Mouse (Mus musculus) heart, postnatal 0 days (tissue): ENCODE measurements around the gene Wdr61. TPM values are rescaled to one million over a fixed set of nuclear protein-coding genes. Genes with fewer than 3 reads are reported as not detected.

Experiments
- ATAC-seq: fragments of 200-750 bp; cut with Nextera tagmentation; 2 replicates; pipeline ENCODE4 v1.8.0; 2017; ENCODE audit warnings: low read depth, moderate number of reproducible peaks, moderate library complexity; ENCODE audit not compliant: insufficient read depth
- DNase-seq: peaks from one replicate; pipeline ENCODE4 v3.0.0-alpha.2; 2016; ENCODE audit warnings: low spot score
- H3K27ac ChIP-seq: fragments of 300-500 bp; sonication (generic); 2 replicates; pipeline ENCODE4 v1.5.1; 2014; ENCODE audit warnings: low read depth, mild to moderate bottlenecking
- H3K27me3 ChIP-seq: fragments of 300-500 bp; sonication (generic); 2 replicates; pipeline ENCODE4 v1.6.1; 2014; ENCODE audit warnings: low read length, mixed read lengths; ENCODE audit not compliant: control insufficient read depth, insufficient read depth
- H3K36me3 ChIP-seq: fragments of 300-500 bp; sonication (generic); replicated peaks from 2 replicates; pipeline ENCODE4 v1.6.1; 2014; ENCODE audit warnings: low read length, mixed read lengths; ENCODE audit not compliant: control insufficient read depth, insufficient read depth
- H3K4me1 ChIP-seq: fragments of 300-500 bp; sonication (generic); 2 replicates; pipeline ENCODE4 v1.6.1; 2014; ENCODE audit warnings: antibody characterized with exemption; ENCODE audit not compliant: control insufficient read depth, insufficient read depth
- H3K4me2 ChIP-seq: fragments of 300-500 bp; sonication (generic); 2 replicates; pipeline ENCODE4 v1.6.1; 2014; ENCODE audit warnings: low read depth, mild to moderate bottlenecking, low read length, moderate library complexity
- H3K4me3 ChIP-seq: fragments of 300-500 bp; sonication (generic); 2 replicates; pipeline ENCODE4 v1.5.1; 2014; ENCODE audit warnings: low read depth, low read length
- H3K9ac ChIP-seq: fragments of 300-500 bp; sonication (generic); replicated peaks from 2 replicates; pipeline ENCODE4 v1.6.1; 2014; ENCODE audit warnings: low read depth, low read length, mixed read lengths
- H3K9me3 ChIP-seq: fragments of 300-500 bp; sonication (generic); replicated peaks from 2 replicates; pipeline ENCODE4 v1.6.1; 2016; ENCODE audit warnings: low read length; ENCODE audit not compliant: control insufficient read depth
- CTCF ChIP-seq: IDR thresholded peaks from 2 replicates; pipeline ENCODE4 v1.5.1; 2016; ENCODE audit warnings: antibody characterized with exemption, control low read depth, low read depth
- EP300 ChIP-seq: IDR thresholded peaks from 2 replicates; pipeline ENCODE4 v1.6.1; 2016; ENCODE audit warnings: antibody characterized with exemption, low read depth
- WGBS: fragments of 180-500 bp; shearing (Covaris S2); extraction: QIAGEN DNeasy Blood & Tissue Kit; methylation state at CpG from one replicate; pipeline ENCODE4 v1.1.7; 2014; 5-methylcytosine and 5-hydroxymethylcytosine counted together
- polyA plus RNA-seq: library from polyadenylated mRNA; unstranded; fragments of >200 nt; fragmentation: Nextera tagmentation; extraction: Ambion mirVana; gene quantifications from 2 replicates; pipeline ENCODE4 v1.2.1, GENCODE M21; 2015
- total RNA-seq: library from RNA; depleted of rRNA; stranded (reverse); fragments of >200 nt; gene quantifications from 2 replicates; pipeline ENCODE4 v1.2.3, GENCODE M21; 2014; ENCODE audit warnings: low replicate concordance

Gene Wdr61
- total and polyA plus RNA-seq, 2 experiments from 2014 or later: 65.5 to 92.2 TPM

DNA sequence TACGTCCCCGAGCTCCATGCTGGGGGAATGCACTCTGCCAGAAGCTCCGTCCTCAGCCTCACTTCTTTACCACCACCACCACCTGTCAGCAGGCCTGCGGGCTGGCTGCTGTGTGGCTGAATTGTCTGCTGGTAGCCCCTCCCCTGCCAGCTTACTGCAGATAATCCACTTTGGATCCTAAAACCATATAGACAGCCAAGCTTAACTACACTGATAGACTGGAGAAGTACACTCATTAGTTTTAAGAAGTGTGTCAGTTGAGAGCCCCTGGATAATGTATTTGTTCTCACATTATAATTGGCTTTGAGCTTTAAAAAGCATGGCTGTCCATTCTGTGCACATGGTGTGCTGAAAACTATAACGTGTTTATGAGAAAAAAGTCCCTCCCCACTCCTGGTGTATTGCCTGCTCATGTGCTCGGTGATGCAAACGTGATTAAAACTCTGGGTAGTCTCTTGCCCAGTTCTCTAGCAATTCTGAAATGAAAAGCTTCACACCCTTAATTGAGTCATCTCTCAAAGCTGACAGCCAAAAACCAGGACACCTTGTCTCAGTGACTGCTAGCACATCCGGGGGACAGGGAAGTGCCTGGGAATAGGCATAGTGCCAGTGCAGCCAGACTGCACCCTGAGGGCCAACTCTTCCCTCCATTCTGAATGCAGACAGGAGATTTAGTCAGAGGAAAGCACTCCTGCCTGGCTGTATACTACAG is 26.9 kb downstream of the Wdr61 start:
- H3K4me1 ChIP-seq: peaks cover 20% of the 10 kb centered on the region
- WGBS: 43% methylated on average over 8 of the region's 8 CpGs
- no peak overlapping the region for H3K4me2 ChIP-seq
- H3K4me3 ChIP-seq: no peak overlapping the region
- ATAC-seq (0 out of 2 replicates have a peak, but pooled peaks have one; percentile 10), DNase-seq (peak; percentile 30)
- peaks cover 55% of the 10 kb centered on the region for H3K36me3 ChIP-seq
- no peaks in the 10 kb centered on the region for H3K27me3 ChIP-seq
- H3K27ac ChIP-seq: 0 out of 2 replicates have a peak overlapping the region, but pooled peaks have one; percentile 28
- no peak for TF ChIP-seq EP300
- TF ChIP-seq CTCF: no peak
- no peak overlapping the region for H3K9ac ChIP-seq
- H3K9me3 ChIP-seq: no peaks in the 10 kb centered on the region

DNA sequence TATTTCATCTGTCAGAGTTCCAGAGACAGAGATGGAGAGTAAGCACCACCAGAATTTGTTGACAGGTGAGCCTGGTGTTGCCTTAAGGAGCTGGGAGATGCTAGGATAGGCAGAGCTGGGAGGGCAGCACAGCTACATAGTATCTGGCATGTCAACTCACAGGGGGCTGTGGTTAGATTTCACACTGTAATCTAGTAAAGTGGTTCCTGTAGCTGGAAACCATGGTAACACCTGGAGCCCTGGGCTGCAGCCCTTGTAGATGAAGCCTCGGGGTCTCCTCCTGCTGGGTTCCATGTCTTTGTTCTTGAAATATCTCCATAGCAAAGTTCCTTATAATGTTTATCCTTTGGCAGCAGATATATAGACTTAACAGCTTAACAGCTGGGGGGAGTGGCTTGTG is 28.8 kb downstream of the Wdr61 start:
- Histone ChIP-seq H3K4me1 (peaks cover 33% of the 10 kb centered on the region), H3K4me2 (no peak overlapping the region), H3K27ac (no peak overlapping the region), H3K9ac (no peak overlapping the region), H3K36me3 (peaks cover 37% of the 10 kb centered on the region), H3K4me3 (no peak overlapping the region), H3K27me3 (no peaks in the 10 kb centered on the region), H3K9me3 (no peaks in the 10 kb centered on the region)
- WGBS: 52% methylated on average over 1 of the region's 1 CpGs
- no peak for DNase-seq
- TF ChIP-seq CTCF: no peak
- no peak for TF ChIP-seq EP300
- ATAC-seq: no peak

DNA sequence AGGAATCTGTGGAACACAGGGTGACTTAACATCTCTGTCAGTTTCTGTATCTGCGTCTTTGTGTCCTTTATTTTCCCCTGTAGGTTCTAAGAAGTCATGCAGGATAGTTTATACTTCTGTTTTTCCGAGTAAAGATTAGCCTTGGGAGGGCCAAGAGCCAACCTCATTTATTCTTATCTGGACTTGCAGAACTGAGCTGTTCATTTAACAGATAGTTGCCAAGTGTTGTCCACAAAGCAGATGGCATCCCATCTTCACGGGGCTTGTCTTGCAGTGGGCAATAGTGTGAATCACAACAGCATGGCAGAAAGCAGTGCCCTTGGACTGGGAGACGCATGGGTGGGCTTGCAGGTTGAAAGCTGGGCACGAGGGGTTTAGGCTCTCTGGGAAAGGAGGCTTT is 30.0 kb downstream of the Wdr61 start:
- no peak overlapping the region for H3K4me2 ChIP-seq
- no peak for DNase-seq
- no peak overlapping the region for H3K9ac ChIP-seq
- H3K36me3 ChIP-seq: peaks cover 26% of the 10 kb centered on the region
- WGBS: 60% methylated on average over 5 of the region's 5 CpGs
- no peak overlapping the region for H3K4me3 ChIP-seq
- peaks cover 33% of the 10 kb centered on the region for H3K4me1 ChIP-seq
- H3K9me3 ChIP-seq: no peaks in the 10 kb centered on the region
- no peak for ATAC-seq
- no peak overlapping the region for H3K27ac ChIP-seq
- H3K27me3 ChIP-seq: no peaks in the 10 kb centered on the region
- no peak for TF ChIP-seq EP300
- TF ChIP-seq CTCF: no peak

DNA sequence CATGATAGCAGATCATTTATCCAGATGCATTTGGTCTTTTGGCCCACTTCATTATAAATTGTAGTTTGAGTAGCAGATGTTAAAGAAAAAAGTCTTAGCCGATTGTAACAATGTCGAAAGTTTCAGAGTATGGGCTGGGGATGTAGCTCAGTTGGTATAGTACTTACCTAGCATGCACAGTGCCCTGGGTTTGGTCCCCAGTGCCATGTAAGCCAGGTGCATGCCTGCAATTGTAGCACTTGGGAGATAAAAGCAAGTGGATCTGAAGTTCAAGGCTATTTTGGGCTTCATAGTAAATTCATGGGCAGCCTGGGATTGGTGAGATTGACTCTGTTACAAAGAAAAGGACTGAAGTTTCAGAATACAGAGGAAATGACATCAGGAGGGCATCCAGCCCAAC is 31.7 kb downstream of the Wdr61 start:
- DNase-seq: peak; percentile 49
- Histone ChIP-seq H3K27me3 (no peaks in the 10 kb centered on the region), H3K4me1 (peaks cover 37% of the 10 kb centered on the region), H3K4me3 (0 out of 2 replicates have a peak overlapping the region, but pooled peaks have one; percentile 93), H3K9me3 (no peaks in the 10 kb centered on the region), H3K27ac (peak overlapping the region; percentile 89), H3K9ac (0 out of 2 replicates have a peak overlapping the region, but pooled peaks have one; percentile 22), H3K36me3 (0 out of 2 replicates have a peak, but pooled peaks cover 8% of the 10 kb centered on the region), H3K4me2 (peak overlapping the region; percentile 80)
- TF ChIP-seq EP300: no peak
- ATAC-seq: no peak
- 80% methylated on average over 2 of the region's 2 CpGs for WGBS

DNA sequence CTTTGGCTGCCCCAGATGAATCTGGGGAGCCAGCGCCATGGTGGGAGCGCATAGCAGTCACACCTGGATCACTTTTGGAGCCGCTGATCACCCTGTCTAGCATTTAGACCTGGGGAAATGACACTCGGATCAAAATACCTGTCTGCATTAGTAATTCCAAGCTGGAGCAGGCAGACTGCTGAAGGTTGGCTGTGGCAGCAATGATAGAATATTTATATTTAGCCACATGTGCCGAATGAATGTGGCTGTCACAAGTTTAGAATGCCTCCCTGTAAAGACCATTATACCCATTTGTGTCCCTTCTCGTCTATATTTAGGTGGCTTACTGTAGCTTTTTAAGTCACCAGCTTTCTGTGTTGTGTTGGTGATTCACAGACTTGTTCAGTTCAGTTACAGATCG is 33.6 kb downstream of the Wdr61 start:
- peak; percentile 46; the same call in 1 of the 2 replicates for ATAC-seq

DNA sequence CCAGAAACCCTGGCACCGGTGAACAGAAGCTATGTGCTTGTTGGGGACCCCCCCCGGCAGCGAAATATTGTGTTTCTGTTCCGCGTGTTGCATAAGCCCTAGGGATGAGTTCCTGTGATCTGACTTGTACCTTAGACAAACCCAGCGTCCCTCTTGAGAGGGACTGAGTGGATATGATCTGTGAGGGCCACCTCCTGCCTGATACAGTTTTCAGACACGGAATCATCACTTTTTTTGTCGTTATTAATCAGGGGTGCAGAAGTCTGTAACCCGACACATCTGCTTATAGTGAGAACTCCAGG is 34.2 kb downstream of the Wdr61 start:
- no peak for DNase-seq
- WGBS: 8% methylated on average over 9 of the region's 9 CpGs

More for the DNA sequence above, 33.6 kb downstream of the Wdr61 start:
- H3K4me2 ChIP-seq: peak overlapping the region; percentile 80
- no peaks in the 10 kb centered on the region for H3K27me3 ChIP-seq
- H3K27ac ChIP-seq: peak overlapping the region; percentile 89
- no peaks in the 10 kb centered on the region for H3K36me3 ChIP-seq
- peak; percentile 83 for DNase-seq
- H3K9ac ChIP-seq: peak overlapping the region; percentile 83
- TF ChIP-seq EP300 (no peak), CTCF (no peak)
- H3K4me1 ChIP-seq: peaks cover 32% of the 10 kb centered on the region
- peak overlapping the region; percentile 93 for H3K4me3 ChIP-seq
- 37% methylated on average over 7 of the region's 7 CpGs for WGBS
- H3K9me3 ChIP-seq: no peaks in the 10 kb centered on the region

More for the DNA sequence above, 34.2 kb downstream of the Wdr61 start:
- Histone ChIP-seq H3K27ac (peak overlapping the region; percentile 89), H3K4me2 (peak overlapping the region; percentile 80), H3K4me3 (peak overlapping the region; percentile 93), H3K36me3 (no peaks in the 10 kb centered on the region), H3K9ac (peak overlapping the region; percentile 83), H3K27me3 (no peaks in the 10 kb centered on the region), H3K9me3 (no peaks in the 10 kb centered on the region), H3K4me1 (peaks cover 32% of the 10 kb centered on the region)
- ATAC-seq: 0 out of 2 replicates have a peak, but pooled peaks have one; percentile 1
- TF ChIP-seq EP300 (no peak), CTCF (no peak)
